Mouse (Mus musculus) MEL (cell line): ENCODE data around the gene Slc25a48. TPM values are rescaled to one million over a fixed set of nuclear protein-coding genes. Genes with fewer than 3 reads are reported as not detected.

Experiments
- DNase-seq: peaks from one replicate; pipeline ENCODE4 v3.0.0; 2011; ENCODE audit warnings: low read depth, low spot score
- H3K27ac ChIP-seq: 2 replicates; pipeline ENCODE4 v1.5.1; 2012; ENCODE audit warnings: low read depth, mild to moderate bottlenecking, control low read depth, low read length, moderate library complexity; ENCODE audit not compliant: control insufficient read depth
- H3K27me3 ChIP-seq, 2 experiments: fragments of 150-350 bp in 1 of 2; sonication (generic) in 1 of 2; 2 replicates each; pipeline ENCODE4 v1.6.1; 2012; ENCODE audit warnings: low read length in 2 of 2, mild to moderate bottlenecking in 2 of 2, improper control_type of control experiment in 1 of 2, moderate library complexity in 1 of 2; ENCODE audit not compliant: insufficient read depth in 2 of 2, control insufficient read depth in 1 of 2
- H3K36me3 ChIP-seq, 2 experiments: 2 replicates each; pipeline ENCODE4 v1.6.1; 2012 to 2014; ENCODE audit warnings: low read length in 2 of 2, improper control_type of control experiment in 1 of 2, inconsistent platforms in 1 of 2, mild to moderate bottlenecking in 1 of 2; ENCODE audit not compliant: insufficient read depth in 2 of 2, control insufficient read depth in 1 of 2
- H3K4me1 ChIP-seq, 2 experiments: fragments of 150-350 bp in 1 of 2; sonication (generic) in 1 of 2; 2 replicates each; pipeline ENCODE4 v1.6.1; 2012; ENCODE audit warnings: low read length in 2 of 2, improper control_type of control experiment in 1 of 2, mild to moderate bottlenecking in 1 of 2; ENCODE audit not compliant: insufficient read depth in 2 of 2, control insufficient read depth in 1 of 2
- H3K4me3 ChIP-seq, 2 experiments: fragments of 150-350 bp in 1 of 2; sonication (generic) in 1 of 2; 2 replicates each; pipeline ENCODE4 v1.5.1; 2012; ENCODE audit warnings: low read depth in 2 of 2, low read length in 2 of 2, mild to moderate bottlenecking in 2 of 2, moderate library complexity in 2 of 2, control low read depth in 1 of 2, improper control_type of control experiment in 1 of 2; ENCODE audit not compliant: control insufficient read depth in 1 of 2, insufficient read depth in 1 of 2
- H3K79me2 ChIP-seq: 2 replicates; pipeline ENCODE4 v1.6.1; 2012; ENCODE audit warnings: mild to moderate bottlenecking, low read length, moderate library complexity; ENCODE audit not compliant: control insufficient read depth, poor library complexity, insufficient read depth
- H3K9ac ChIP-seq: 2 replicates; pipeline ENCODE4 v1.6.1; 2012; ENCODE audit warnings: low read depth, mild to moderate bottlenecking, control low read depth, low read length, moderate library complexity; ENCODE audit not compliant: control insufficient read depth, poor library complexity, severe bottlenecking
- H3K9me3 ChIP-seq: fragments of 150-350 bp; sonication (generic); replicated peaks from 2 replicates; pipeline ENCODE4 v1.6.1; 2012; ENCODE audit warnings: mild to moderate bottlenecking, low read length, improper control_type of control experiment, moderate library complexity; ENCODE audit not compliant: insufficient read depth
- CHD2 ChIP-seq: IDR thresholded peaks from 2 replicates; pipeline ENCODE4 v1.6.1; 2011; ENCODE audit warnings: low read length, improper control_type of control experiment
- CTCF ChIP-seq, 3 experiments: IDR thresholded peaks in 2 of 3; conservative IDR thresholded peaks in 1 of 3; 2 replicates each; pipeline ENCODE4 v1.5.1; 2011 to 2012; ENCODE audit warnings: low read length in 3 of 3, low read depth in 2 of 3, mild to moderate bottlenecking in 2 of 3, improper control_type of control experiment in 1 of 3, inconsistent platforms in 1 of 3, mixed read lengths in 1 of 3, moderate library complexity in 1 of 3; ENCODE audit not compliant: control insufficient read depth in 1 of 3, insufficient read depth in 1 of 3, poor library complexity in 1 of 3, severe bottlenecking in 1 of 3
- ETS1 ChIP-seq: IDR thresholded peaks from 2 replicates; pipeline ENCODE4 v1.6.1; 2012; ENCODE audit warnings: low read depth, mild to moderate bottlenecking, inconsistent platforms, low read length, improper control_type of control experiment, moderate library complexity
- GABPA ChIP-seq: IDR thresholded peaks from 2 replicates; pipeline ENCODE4 v1.6.1; 2012; ENCODE audit warnings: low read depth, mild to moderate bottlenecking, inconsistent platforms, low read length, improper control_type of control experiment, moderate library complexity
- JUND ChIP-seq: IDR thresholded peaks from 2 replicates; pipeline ENCODE4 v1.6.1; 2011; ENCODE audit warnings: low read depth, mild to moderate bottlenecking, improper control_type of control experiment, low read length
- KAT2A ChIP-seq: conservative IDR thresholded peaks from 2 replicates; pipeline ENCODE4 v1.6.1; 2012; ENCODE audit warnings: low read depth, low read length, improper control_type of control experiment, inconsistent platforms
- MAX ChIP-seq: IDR thresholded peaks from 2 replicates; pipeline ENCODE4 v1.6.1; 2011; ENCODE audit warnings: low read length, improper control_type of control experiment
- MEF2A ChIP-seq: IDR thresholded peaks from 2 replicates; pipeline ENCODE4 v1.6.1; 2014; ENCODE audit warnings: low read depth, mild to moderate bottlenecking, inconsistent platforms, low read length, improper control_type of control experiment; ENCODE audit not compliant: poor library complexity, insufficient replicate concordance, severe bottlenecking; ENCODE audit errors: extremely low read depth
- MYB ChIP-seq: IDR thresholded peaks from 2 replicates; pipeline ENCODE4 v1.6.1; 2011; ENCODE audit warnings: mild to moderate bottlenecking, low read depth, low read length, improper control_type of control experiment
- NELFE ChIP-seq: IDR thresholded peaks from 2 replicates; pipeline ENCODE4 v1.6.1; 2011; ENCODE audit warnings: low read depth, low read length, improper control_type of control experiment
- NRF1 ChIP-seq: IDR thresholded peaks from 2 replicates; pipeline ENCODE4 v1.6.1; 2014; ENCODE audit warnings: low read depth, mild to moderate bottlenecking, inconsistent platforms, low read length, improper control_type of control experiment, moderate library complexity; ENCODE audit not compliant: poor library complexity, insufficient read depth, severe bottlenecking
- POLR2AphosphoS2 ChIP-seq: IDR thresholded peaks from 2 replicates; pipeline ENCODE4 v1.6.1; 2011; ENCODE audit warnings: low read length, improper control_type of control experiment
- SIN3A ChIP-seq: IDR thresholded peaks from 2 replicates; pipeline ENCODE4 v1.6.1; 2012; ENCODE audit warnings: low read length, improper control_type of control experiment, inconsistent platforms
- SMC3 ChIP-seq: IDR thresholded peaks from 2 replicates; pipeline ENCODE4 v1.6.1; 2011; ENCODE audit warnings: low read depth, low read length, improper control_type of control experiment
- TBP ChIP-seq: IDR thresholded peaks from 2 replicates; pipeline ENCODE4 v1.8.0; 2011; ENCODE audit warnings: low read depth, low read length, improper control_type of control experiment
- UBTF ChIP-seq: IDR thresholded peaks from 2 replicates; pipeline ENCODE4 v1.6.1; 2012; ENCODE audit warnings: low read depth, mild to moderate bottlenecking, inconsistent platforms, low read length, improper control_type of control experiment, moderate library complexity, borderline replicate concordance; ENCODE audit not compliant: insufficient read depth
- USF1 ChIP-seq: IDR thresholded peaks from 2 replicates; pipeline ENCODE4 v1.6.1; 2014; ENCODE audit warnings: low read depth, mild to moderate bottlenecking, inconsistent platforms, low read length, improper control_type of control experiment, moderate library complexity
- USF2 ChIP-seq, 2 experiments: IDR thresholded peaks; 2 replicates each; pipeline ENCODE4 v1.6.1; 2011 to 2012; ENCODE audit warnings: improper control_type of control experiment in 2 of 2, low read length in 2 of 2, borderline replicate concordance in 1 of 2, inconsistent platforms in 1 of 2, low read depth in 1 of 2, mild to moderate bottlenecking in 1 of 2; ENCODE audit not compliant: insufficient read depth in 1 of 2
- ZC3H11A ChIP-seq: IDR thresholded peaks from 2 replicates; pipeline ENCODE4 v1.6.1; 2012; ENCODE audit warnings: low read depth, mild to moderate bottlenecking, inconsistent platforms, low read length, improper control_type of control experiment
- ZNF384 ChIP-seq: IDR thresholded peaks from 2 replicates; pipeline ENCODE4 v1.6.1; 2012; ENCODE audit warnings: low read depth, mild to moderate bottlenecking, inconsistent platforms, low read length, improper control_type of control experiment
- polyA plus RNA-seq, 2 experiments: library from polyadenylated mRNA; stranded (reverse) in 1 of 2; unstranded in 1 of 2; fragments of >175 nt in 1 of 2; fragments of >200 nt in 1 of 2; gene quantifications; 2 replicates each; pipeline versions ENCODE4 v1.2.1 to v1.2.4; 2012; ENCODE audit warnings: low replicate concordance in 2 of 2, low read depth in 1 of 2; ENCODE audit not compliant: insufficient read length in 2 of 2, insufficient read depth in 1 of 2, missing spikeins in 1 of 2
- total RNA-seq: library from RNA; depleted of rRNA; stranded (reverse); fragments of 300-350 nt; gene quantifications from 2 replicates; pipeline ENCODE4 v1.2.3, GENCODE M21; 2012; rRNA removed

The Slc25a48 gene
- total and polyA plus RNA-seq, 3 experiments, result not detected

DNA sequence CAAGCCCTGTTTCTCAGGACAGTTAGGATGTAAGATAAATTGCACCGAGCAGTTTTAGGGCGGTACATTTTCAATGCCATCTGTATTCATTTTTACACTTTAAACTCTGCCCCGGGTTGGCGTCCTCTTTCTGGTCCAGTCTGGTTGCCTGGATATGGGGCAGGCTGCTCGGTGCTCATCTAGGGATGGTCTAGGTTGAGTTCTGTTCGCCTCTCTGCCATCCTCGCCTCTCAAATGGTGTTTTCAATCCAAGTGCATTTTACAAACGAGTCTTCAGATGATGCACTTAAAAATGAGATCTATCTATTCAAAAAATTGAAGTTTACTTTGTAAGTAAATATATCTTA is 84.6 kb downstream of the Slc25a48 start:
- DNase-seq, result no peak
- H3K27ac ChIP-seq, result no peak overlapping the region
- H3K4me1 ChIP-seq, result no peaks in the 10 kb centered on the region
- H3K9me3 ChIP-seq, result no peaks in the 10 kb centered on the region
- TF ChIP-seq ETS1 (no peak), UBTF (no peak), TBP (no peak), MAX (no peak), MYB (no peak), CHD2 (no peak), SMC3 (no peak), MEF2A (no peak), JUND (no peak), POLR2AphosphoS2 (no peak), USF1 (no peak), ZC3H11A (no peak), NRF1 (no peak), NELFE (no peak), ZNF384 (no peak), GABPA (no peak), KAT2A (no peak), USF2 (IDR thresholded peaks at IDR 0.05; ENCODE audit: borderline replicate concordance in 1 of 2, insufficient read depth in 1 of 2, low read depth in 1 of 2, low read length in 2 of 2) (no peak), SIN3A (no peak), CTCF (IDR thresholded peaks at IDR 0.05 in 2 of 3, conservative IDR thresholded peaks at IDR 0.05 in 1 of 3; ENCODE audit: control insufficient read depth in 1 of 3, insufficient read depth in 1 of 3, low read depth in 2 of 3, low read length in 3 of 3, poor library complexity in 1 of 3, severe bottlenecking in 1 of 3) (no peak)
- no peak overlapping the region for H3K9ac ChIP-seq
- H3K36me3 ChIP-seq, result no peaks in the 10 kb centered on the region
- H3K27me3 ChIP-seq, result no peaks in the 10 kb centered on the region
- no peaks in the 10 kb centered on the region for H3K79me2 ChIP-seq
- H3K4me3 ChIP-seq, result no peak overlapping the region

Other genes with a start within 250 kb of the Slc25a48 start
- not detected in 2 replicates for gene Neurog1, start 186.2 kb upstream of the Slc25a48 start, total RNA-seq
- gene Neurog1, start 186.2 kb upstream of the Slc25a48 start, polyA plus RNA-seq, result not detected
- not detected in 2 replicates for gene Cxcl14, start 141.8 kb upstream of the Slc25a48 start, total RNA-seq
- not detected for gene Cxcl14, start 141.8 kb upstream of the Slc25a48 start, polyA plus RNA-seq
- not detected in 2 replicates for gene Gm3045, start 11.8 kb upstream of the Slc25a48 start, total RNA-seq
- not detected for gene Gm3045, start 11.8 kb upstream of the Slc25a48 start, polyA plus RNA-seq
- not detected in 2 replicates for gene Il9, start 43.9 kb downstream of the Slc25a48 start, total RNA-seq
- gene Il9, start 43.9 kb downstream of the Slc25a48 start, polyA plus RNA-seq, result not detected
- gene Fbxl21, start 84.1 kb downstream of the Slc25a48 start, total RNA-seq, result not detected in 2 replicates
- gene Fbxl21, start 84.1 kb downstream of the Slc25a48 start, polyA plus RNA-seq, result not detected
- not detected in 2 replicates for gene Lect2, start 110.1 kb downstream of the Slc25a48 start, total RNA-seq
- not detected for gene Lect2, start 110.1 kb downstream of the Slc25a48 start, polyA plus RNA-seq
- gene Tgfbi, start 171.2 kb downstream of the Slc25a48 start, total RNA-seq, result not detected in 2 replicates
- not detected for gene Tgfbi, start 171.2 kb downstream of the Slc25a48 start, polyA plus RNA-seq